Mouse (Mus musculus) heart, postnatal 25 days (tissue): ENCODE measurements around the gene Gm45021. TPM values are rescaled to one million over a fixed set of nuclear protein-coding genes. Genes with fewer than 3 reads are reported as not detected.
"Not testable (repeated sequence)": the region's sequence is repeated elsewhere in the genome, so short reads cannot be mapped to it uniquely, and the experiment has no call there.

Source experiments
- DNase-seq: peaks from one replicate; pipeline ENCODE4 v3.0.0; 2022; ENCODE audit warnings: low spot score
- intact Hi-C: fragments of 180-260 bp; cut with DNase I; formaldehyde crosslinking; loops from one replicate; pipeline ENCODE4 v1.15.1; 2025
- total RNA-seq, 2 experiments: library from RNA; stranded (reverse); gene quantifications; 2 replicates each; pipeline ENCODE4 v1.2.3; 2021

Gm45021 gene
- total RNA-seq, 2 experiments from 2014 or later, result not detected

DNA sequence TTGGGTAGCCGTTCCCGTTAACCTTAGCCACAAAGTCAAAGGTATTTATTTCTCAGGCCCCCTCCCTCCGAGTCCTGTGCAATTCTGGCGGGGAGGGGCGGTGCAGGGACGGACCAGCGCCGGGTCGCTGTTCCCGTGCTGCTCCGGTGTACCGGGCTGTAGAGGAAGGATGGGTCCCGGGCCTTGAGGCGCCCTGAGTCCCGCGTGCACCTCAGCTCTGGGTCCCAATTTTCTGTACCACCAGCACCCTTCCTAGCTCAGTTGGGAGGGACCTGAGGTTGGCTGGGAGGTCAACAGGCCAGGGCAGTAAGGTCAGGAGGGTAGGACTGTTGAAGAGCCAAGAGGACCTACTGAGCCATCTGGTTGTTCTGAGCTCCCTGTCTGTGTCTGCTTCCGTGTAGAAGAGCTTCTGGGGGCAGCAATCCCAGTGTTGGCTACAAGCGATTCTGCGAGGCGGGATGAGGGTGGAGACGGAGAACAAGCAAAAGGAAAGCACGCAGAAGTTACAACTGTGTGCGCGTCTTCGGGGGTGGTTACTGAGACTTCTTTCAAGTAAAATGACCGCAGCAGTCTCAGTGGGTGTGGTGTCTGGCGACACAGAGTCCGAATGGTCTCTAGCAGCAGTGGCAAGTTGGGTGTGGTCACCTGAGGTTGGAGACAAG lies 12.8 kb downstream of the Gm45021 start:
- DNase-seq, result peak; percentile 27
- intact Hi-C loops, result no loop called here

DNA sequence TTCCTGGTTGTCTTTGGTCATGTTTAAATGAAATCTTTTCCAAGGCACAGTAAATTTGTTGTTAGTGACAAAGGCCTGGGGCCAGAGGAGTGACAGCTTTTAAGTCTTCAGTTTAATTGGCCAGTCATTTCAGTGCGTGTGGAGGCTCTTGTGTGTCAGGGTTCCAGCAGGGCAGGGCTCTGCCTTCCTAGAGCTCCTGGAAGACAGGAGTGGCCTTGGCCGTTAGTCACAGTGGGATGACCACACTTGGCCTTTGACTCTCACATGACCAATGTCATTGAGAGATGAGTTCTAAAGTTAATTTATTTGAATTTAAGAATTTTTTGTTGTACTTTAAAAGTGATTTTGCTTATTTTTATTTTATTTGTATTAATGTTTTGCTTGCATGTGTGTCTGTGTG lies 18.7 kb downstream of the Gm45021 start:
- intact Hi-C loops, result no loop called here
- DNase-seq, result no peak

DNA sequence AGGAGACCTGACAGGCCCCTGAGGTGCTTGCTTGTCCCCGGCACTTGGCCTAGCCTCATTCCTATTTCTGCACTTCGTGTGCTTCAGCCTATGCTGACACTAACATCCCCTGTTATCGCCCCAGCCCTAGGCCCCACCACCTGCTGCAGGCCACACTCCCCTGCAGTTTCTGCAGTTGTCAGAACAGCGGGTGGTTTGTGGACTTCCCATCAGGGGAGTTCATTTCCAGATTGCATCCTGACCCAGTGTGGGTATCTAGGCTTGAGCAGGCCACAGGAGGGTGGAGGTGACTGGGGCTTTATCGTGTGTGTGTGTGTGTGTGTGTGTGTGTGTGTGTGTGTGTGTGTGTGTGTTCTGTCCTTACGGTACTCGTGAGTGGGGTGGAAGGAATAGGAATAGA lies 20.1 kb downstream of the Gm45021 start:
- DNase-seq, result no peak
- intact Hi-C loops, result no loop called here

DNA sequence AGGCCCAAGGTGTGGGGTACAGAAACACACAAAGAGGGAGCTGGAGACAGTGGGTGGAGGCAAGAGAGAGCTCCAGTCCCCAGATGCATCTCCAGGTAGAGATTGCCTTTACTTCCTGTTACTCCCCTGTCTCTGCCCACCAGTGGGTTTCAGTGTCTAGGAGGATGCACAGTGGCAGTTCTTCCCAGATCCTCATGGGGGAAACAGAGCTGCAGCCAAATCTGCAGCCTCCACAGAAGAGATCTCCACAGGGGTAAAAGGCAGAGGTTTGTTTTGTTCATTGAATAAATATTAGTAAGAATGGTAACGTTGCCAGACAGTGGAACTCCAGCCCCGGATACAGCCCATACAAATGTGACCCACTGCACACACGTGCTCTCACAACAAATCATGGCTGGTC lies 21.2 kb downstream of the Gm45021 start:
- intact Hi-C loops, result no loop called here

GRCm38 (mm10) chr6:48613464-48613863 lies 24.1 kb downstream of the Gm45021 start:
- intact Hi-C loops, result no loop called here
- no peak for DNase-seq

More for the DNA sequence above, 21.2 kb downstream of the Gm45021 start:
- no peak for DNase-seq

DNA sequence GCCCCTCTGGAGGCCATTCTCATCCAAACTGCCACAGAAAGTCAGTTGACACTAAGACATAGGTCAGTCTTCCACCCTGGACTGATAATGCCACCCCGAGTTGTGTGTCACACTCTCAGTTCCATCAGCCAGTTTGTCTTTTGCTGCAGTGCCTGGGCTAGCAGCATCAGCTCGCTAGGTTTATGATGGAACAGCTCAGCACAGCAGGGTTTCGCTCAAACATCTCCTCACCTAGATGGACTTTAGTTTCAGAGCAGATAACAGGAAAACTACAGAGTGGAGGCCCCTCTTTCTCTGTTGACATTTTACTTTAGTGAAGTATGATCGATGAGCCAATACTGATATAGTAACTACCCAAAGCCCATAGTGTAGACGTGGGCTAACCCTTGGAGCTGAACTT lies 25.3 kb downstream of the Gm45021 start:
- intact Hi-C loops, result no loop called here
- DNase-seq, result no peak

- no peak for DNase-seq
- intact Hi-C loops, result no loop called here
Measured at GRCm38 (mm10) chr6:48620031-48620430, 30.6 kb downstream of the Gm45021 start.

GRCm38 (mm10) chr6:48622186-48622843 lies 32.9 kb downstream of the Gm45021 start:
- intact Hi-C loops, DNase-seq: not testable (repeated sequence)

- no peak for DNase-seq
- intact Hi-C loops, result no loop called here
Measured at GRCm38 (mm10) chr6:48623460-48623859, 34.0 kb downstream of the Gm45021 start.

DNA sequence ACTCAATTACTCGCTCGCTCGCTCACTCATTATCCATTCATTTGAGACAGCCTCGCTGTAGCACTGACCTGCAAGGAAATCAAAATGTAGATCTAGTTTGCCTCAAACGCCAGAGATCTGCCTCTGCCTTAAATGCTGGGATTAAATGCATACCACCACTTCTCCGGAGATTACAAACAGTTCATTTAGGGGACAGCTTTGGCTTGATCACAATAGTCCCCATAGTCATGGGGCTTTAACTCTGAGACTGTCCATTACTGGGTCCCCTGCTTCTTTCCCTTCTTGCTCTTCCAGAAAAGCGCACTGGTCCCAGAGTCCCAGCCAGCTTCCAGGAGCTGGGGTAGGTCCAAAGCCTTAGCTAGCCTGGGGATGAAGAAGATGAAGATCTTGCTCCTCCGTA lies 37.1 kb downstream of the Gm45021 start, which contains the start of gene AI854703:
AI854703 (plus strand) TSS at position 301 of the 400 bp plus-strand sequence.
- DNase-seq, result no peak
- intact Hi-C loops, result no loop called here

GRCm38 (mm10) chr6:48626984-48627383 lies 37.6 kb downstream of the Gm45021 start:
- peak; percentile 21 for DNase-seq
- intact Hi-C loops, result no loop called here

- DNase-seq, result no peak
- intact Hi-C loops, result no loop called here
Measured at GRCm38 (mm10) chr6:48627511-48627924, 38.1 kb downstream of the Gm45021 start.

GRCm38 (mm10) chr6:48628377-48628776 lies 39.0 kb downstream of the Gm45021 start:
- DNase-seq, result no peak
- intact Hi-C loops, result no loop called here

DNA sequence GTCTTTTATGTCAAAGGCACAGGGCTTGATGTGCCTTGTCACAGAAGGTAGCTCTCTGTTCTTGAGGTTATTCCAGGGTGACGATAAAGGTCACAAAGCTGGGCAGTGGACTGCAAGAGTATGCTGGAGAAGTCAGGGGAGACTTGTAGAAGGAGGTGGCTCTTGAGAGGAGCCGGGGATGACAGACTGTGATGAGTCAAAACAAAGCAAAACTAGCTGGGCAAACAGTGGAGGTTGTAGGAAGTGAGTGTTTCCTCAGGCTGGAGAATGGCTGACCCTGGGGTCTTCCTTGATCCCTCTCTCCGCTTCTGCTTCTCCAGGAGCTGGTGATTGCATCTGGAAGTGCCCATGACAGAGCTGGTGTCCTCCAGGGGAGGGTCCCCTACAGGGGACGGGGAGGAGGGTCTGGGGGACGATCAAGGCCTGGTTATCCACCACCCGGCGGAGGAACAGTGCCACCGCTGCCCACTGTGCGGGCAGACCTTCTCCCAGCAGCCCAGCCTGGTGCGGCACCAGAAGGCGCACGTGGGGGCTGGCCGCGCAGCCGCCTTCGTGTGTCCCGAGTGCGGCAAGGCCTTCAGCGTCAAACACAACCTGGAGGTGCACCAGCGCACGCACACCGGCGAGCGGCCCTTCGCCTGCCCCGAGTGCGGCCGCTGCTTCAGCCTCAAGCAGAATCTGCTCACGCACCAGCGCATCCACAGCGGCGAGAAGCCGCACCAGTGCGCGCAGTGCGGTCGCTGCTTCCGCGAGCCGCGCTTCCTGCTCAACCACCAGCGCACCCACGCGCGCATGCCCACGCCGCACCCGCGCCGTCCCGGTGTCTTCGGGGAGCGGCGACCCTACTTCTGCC lies 39.6 kb downstream of the Gm45021 start:
- DNase-seq, result no peak
- intact Hi-C loops, result no loop called here

DNA sequence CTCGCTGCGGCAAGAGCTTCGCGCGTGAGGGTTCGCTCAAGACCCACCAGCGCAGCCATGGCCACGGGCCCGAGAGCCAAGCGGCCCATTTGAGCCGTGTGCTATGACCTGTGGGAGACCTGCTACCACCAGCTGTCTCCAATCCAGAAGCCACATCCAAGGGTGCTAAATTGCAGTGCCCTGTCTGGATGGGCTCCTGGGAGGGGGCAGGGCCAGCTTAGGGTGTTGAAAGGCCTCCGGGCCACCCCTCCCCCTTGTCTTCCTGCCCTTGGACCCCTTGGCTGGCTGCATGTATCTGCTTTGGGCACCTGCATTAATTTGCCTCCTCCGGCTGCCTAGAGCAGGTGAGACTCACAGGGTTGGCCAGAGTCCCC lies 40.2 kb downstream of the Gm45021 start:
- intact Hi-C loops, result no loop called here

DNA sequence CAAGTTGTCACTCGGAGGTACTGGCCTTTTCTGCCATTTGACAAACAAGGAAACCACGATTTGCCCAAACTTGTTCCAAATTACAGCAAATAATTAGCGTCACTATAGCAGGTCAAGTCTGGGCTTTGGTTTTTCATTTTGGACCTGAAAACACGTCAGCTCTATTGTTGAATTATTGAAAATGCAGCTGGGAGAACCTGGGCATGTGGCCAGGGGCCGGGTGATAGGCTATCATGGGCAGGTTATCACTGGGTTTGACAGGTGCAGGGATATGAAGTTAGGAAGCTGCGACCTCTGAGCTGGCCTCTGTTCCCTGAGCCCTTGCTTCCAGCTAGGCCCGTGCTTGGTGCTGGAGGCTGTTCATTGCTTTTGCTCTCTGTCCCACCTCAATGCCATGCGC lies 41.4 kb downstream of the Gm45021 start:
- DNase-seq, result no peak
- intact Hi-C loops, result no loop called here

More for the DNA sequence above, 40.2 kb downstream of the Gm45021 start:
- DNase-seq, result no peak

GRCm38 (mm10) chr6:48635105-48635504 lies 45.7 kb downstream of the Gm45021 start:
- intact Hi-C loops, result no loop called here
- DNase-seq, result no peak

DNA sequence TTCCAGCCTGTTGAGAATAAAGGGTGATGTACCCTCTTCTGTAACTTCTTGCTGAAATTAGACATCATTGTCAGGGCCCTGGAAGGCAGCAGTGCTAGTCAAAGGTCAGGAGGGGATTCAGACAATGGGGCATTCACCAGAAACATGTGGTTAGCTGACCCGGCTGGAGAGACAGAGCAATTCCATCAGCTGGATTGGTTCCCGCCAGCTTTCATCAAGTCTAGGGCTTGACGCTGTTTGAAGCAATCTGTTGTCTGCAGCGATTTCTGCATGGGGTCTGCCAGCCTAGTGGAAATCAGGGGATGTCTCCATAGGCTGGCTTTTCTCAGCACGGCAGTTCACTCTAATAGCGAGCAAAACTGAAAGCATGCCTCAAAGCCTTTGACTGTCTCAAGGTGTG lies 47.1 kb downstream of the Gm45021 start:
- no peak for DNase-seq

DNA sequence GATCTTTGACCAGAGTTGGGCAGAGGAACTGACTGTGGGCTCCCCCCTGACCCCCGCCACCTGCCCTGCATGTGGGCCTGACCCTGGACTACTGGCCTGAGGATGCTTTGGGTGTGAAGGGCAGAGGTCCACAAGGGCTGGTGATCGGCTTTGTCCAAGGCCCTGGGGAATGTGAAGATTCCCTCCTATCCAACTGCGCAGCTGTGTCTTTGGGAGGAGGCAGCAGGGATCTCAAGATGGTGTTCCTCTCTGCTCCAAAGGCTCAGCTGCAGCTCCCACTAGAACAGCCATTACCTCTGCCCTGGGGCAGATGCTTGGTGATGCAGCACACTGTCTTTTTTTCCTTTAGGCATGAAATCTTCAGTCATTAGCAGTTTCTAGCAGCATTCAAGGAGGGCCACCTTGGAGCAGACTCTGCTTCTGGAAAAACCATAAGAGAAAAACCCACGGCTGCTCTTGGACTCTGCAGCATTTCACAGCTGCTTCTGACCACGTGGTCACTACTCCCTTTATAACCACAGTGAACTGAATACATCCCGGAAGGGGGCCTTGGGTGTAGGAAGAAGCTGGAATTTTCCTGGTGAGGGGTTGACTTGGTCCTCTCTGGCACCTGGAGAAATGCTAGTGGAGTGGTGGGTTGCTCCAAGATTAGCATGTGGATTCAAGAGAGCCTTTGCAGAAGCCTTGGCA lies 48.5 kb downstream of the Gm45021 start:
- intact Hi-C loops, result no loop called here

More for the DNA sequence above, 47.1 kb downstream of the Gm45021 start:
- intact Hi-C loops, result no loop called here

GRCm38 (mm10) chr6:48638553-48638952 lies 49.1 kb downstream of the Gm45021 start:
- no peak for DNase-seq

More for the DNA sequence above, 48.5 kb downstream of the Gm45021 start:
- DNase-seq, result no peak

More at GRCm38 (mm10) chr6:48638553-48638952, 49.1 kb downstream of the Gm45021 start:
- intact Hi-C loops, result no loop called here
